26 mouse cellular contexts compared by ENCODE assay signal in the genomic region with DNA sequence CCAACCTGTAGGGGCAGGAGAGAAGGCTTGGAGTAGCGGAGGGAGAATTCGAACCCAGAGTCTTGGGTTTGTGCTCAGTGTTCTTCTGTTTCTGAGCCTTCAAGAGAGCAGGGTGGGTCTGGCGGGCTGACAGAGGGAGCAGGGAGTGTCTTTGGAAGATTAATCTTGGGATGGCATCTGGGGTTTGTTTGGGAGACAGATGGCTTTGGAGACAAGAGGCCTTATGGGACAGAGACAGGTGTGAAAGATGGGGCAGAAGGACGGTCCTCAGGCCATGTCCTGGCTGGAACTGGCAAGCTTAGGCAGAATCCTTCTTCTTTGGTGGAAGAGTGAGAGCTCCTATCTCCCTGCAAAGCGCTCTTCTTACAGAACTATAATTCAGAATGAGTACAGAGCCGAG. TPM values are rescaled to one million over a fixed set of nuclear protein-coding genes. Genes with fewer than 3 reads are reported as not detected.
DNase-seq lines count a peak whose midpoint lies in the region; ATAC-seq lines count a peak whose summit lies in the region.
"Had no signal": no experiment of that assay in that cellular context is flagged by ENCODE, and none has a peak within 500 bp of the region (broad histone marks: within the 10 kb centered on the region; RNA-seq: fewer than 3 reads in every experiment).

No protein-coding gene starts in this region.

- H3K4me2 ChIP-seq in heart, embryonic 16.5 days (ENCODE audit: low read depth, low read length) = no peak overlapping the region
- H3K4me2 ChIP-seq in heart, embryonic 12.5 days = no peak overlapping the region
- H3K4me2 ChIP-seq: heart, embryonic 11.5 days; hindbrain, embryonic 14.5 days; limb, embryonic 12.5 days; liver, embryonic 11.5 days; lung, embryonic 15.5 days; midbrain, embryonic 12.5 days; neural tube, embryonic 15.5 days had no signal

- peak; percentile 32 to 37 for DNase-seq in cerebellum, postnatal 36 days
- no peak for DNase-seq in cerebellum, adult 18-20 months
- peak; percentile 40 for DNase-seq in retina, postnatal 1 day
- no peak for DNase-seq in retina, embryonic 14.5 days (ENCODE audit: low spot score)
- DNase-seq in adrenal gland, adult 8-10 months = no peak
- DNase-seq: B cell, adult 2 months; cerebellum, adult 11-12 months; forebrain, postnatal 0 days; gastrocnemius, postnatal 14 days; layer of hippocampus, postnatal 36 days; right cerebral cortex, adult 18-20 months; spleen, adult 18-20 months; thymus, postnatal 14 days had no signal

- no peak overlapping the region for H3K4me3 ChIP-seq in heart, embryonic 16.5 days (ENCODE audit: low read length)
- no peak overlapping the region for H3K4me3 ChIP-seq in heart, embryonic 12.5 days
- H3K4me3 ChIP-seq: forebrain, embryonic 10.5 days; limb, embryonic 12.5 days; lung, embryonic 15.5 days; megakaryocyte, embryonic 14.5 days; midbrain, embryonic 12.5 days; neural tube, embryonic 15.5 days had no signal

- H3K4me1 ChIP-seq in heart, embryonic 16.5 days (ENCODE audit: control insufficient read depth, insufficient read depth, low read length) = peaks cover 37% of the 10 kb centered on the region
- peaks cover 46% of the 10 kb centered on the region for H3K4me1 ChIP-seq in heart, embryonic 12.5 days (replicated peaks)

- H3K9ac ChIP-seq in heart, embryonic 16.5 days (ENCODE audit: low read length) = no peak overlapping the region
- no peak overlapping the region for H3K9ac ChIP-seq in heart, embryonic 12.5 days
- H3K9ac ChIP-seq: forebrain, postnatal 0 days; hindbrain, embryonic 14.5 days; limb, embryonic 12.5 days; lung, embryonic 15.5 days; midbrain, embryonic 12.5 days; neural tube, embryonic 15.5 days had no signal

- ATAC-seq in heart, embryonic 16.5 days (replicated peaks; ENCODE audit: extremely low read depth, insufficient read depth, low FRiP score) = no peak
- no peak for ATAC-seq in heart, embryonic 12.5 days (ENCODE audit: insufficient number of reproducible peaks, low FRiP score)
- ATAC-seq: activated CD4-positive, CD25-positive, alpha-beta regulatory T cell, adult 4 months; forebrain, postnatal 0 days; intestine, postnatal 0 days had no signal

- peaks cover under 1% of the 10 kb centered on the region for H3K36me3 ChIP-seq in heart, embryonic 16.5 days (ENCODE audit: control insufficient read depth, insufficient read depth)
- peaks cover 1% of the 10 kb centered on the region; the same call in 1 of the 2 replicates for H3K36me3 ChIP-seq in heart, embryonic 12.5 days

- peak overlapping the region; percentile 71; the same call in 1 of the 2 replicates for H3K27ac ChIP-seq in heart, embryonic 16.5 days (ENCODE audit: low read length)
- no peak overlapping the region for H3K27ac ChIP-seq in heart, embryonic 12.5 days (ENCODE audit: poor library complexity, severe bottlenecking)
- H3K27ac ChIP-seq: forebrain, embryonic 10.5 days; hindbrain, embryonic 14.5 days; lung, embryonic 15.5 days; midbrain, embryonic 12.5 days; neural tube, embryonic 15.5 days had no signal

- H3K9me3 ChIP-seq in heart, embryonic 16.5 days (replicated peaks; ENCODE audit: control insufficient read depth, low read length) = no peaks in the 10 kb centered on the region
- no peaks in the 10 kb centered on the region for H3K9me3 ChIP-seq in heart, embryonic 12.5 days (replicated peaks)
- H3K9me3 ChIP-seq: forebrain, embryonic 10.5 days; limb, embryonic 12.5 days; lung, embryonic 15.5 days; megakaryocyte, embryonic 14.5 days; midbrain, embryonic 12.5 days; neural tube, embryonic 15.5 days had no signal

- WGBS in heart, embryonic 16.5 days = 82% methylated on average over 6 of the region's 6 CpGs
- 87% methylated on average over 6 of the region's 6 CpGs for WGBS in heart, embryonic 12.5 days

- no peaks in the 10 kb centered on the region for H3K27me3 ChIP-seq in heart, embryonic 16.5 days (ENCODE audit: control insufficient read depth, insufficient read depth, low read length)
- H3K27me3 ChIP-seq in heart, embryonic 12.5 days (replicated peaks) = no peaks in the 10 kb centered on the region
- H3K27me3 ChIP-seq: limb, embryonic 12.5 days; lung, embryonic 15.5 days; megakaryocyte, embryonic 14.5 days; midbrain, embryonic 12.5 days; neural tube, embryonic 15.5 days had no signal

RNA-seq across cellular contexts. Expression of gene Srsf3, which starts 20.6 kb away (rescaled TPM):
- 323 and 367 TPM in 2 replicates for polyA plus RNA-seq in heart, embryonic 16.5 days (2015; fragmentation: Nextera tagmentation; extraction: Ambion mirVana)
- polyA plus RNA-seq in heart, embryonic 12.5 days (2016; fragmentation: Nextera tagmentation; extraction: Ambion mirVana) = 406 and 412 TPM in 2 replicates
- 100 to 1,000 TPM in 3 of 4 experiments, 10 to 100 TPM in 1; 89.9 to 176 (median 144) TPM for total RNA-seq in adrenal gland, adult 8-10 months (2022)

RNA-seq across cellular contexts. Expression of gene Cdkn1a, which starts 37.7 kb away (rescaled TPM):
- polyA plus RNA-seq in heart, embryonic 16.5 days (2015; fragmentation: Nextera tagmentation; extraction: Ambion mirVana) = 70.1 and 70.7 TPM in 2 replicates
- polyA plus RNA-seq in heart, embryonic 12.5 days (2016; fragmentation: Nextera tagmentation; extraction: Ambion mirVana) = 43.2 and 45.3 TPM in 2 replicates
- 10 to 100 TPM; 17.3 to 29.4 (median 24.6) TPM for total RNA-seq in adrenal gland, adult 8-10 months (2022)

RNA-seq across cellular contexts. Expression of gene Stk38, which starts 45.3 kb away (rescaled TPM):
- polyA plus RNA-seq in heart, embryonic 16.5 days (2015; fragmentation: Nextera tagmentation; extraction: Ambion mirVana) = 84.6 and 90.4 TPM in 2 replicates
- polyA plus RNA-seq in heart, embryonic 12.5 days (2016; fragmentation: Nextera tagmentation; extraction: Ambion mirVana) = 91.0 and 94.3 TPM in 2 replicates
- 10 to 100 TPM; 57.3 to 84.7 (median 68.7) TPM for total RNA-seq in adrenal gland, adult 8-10 months (2022)

Comparison
In these comparisons a context has a peak if more than half of its experiments do, and no peak if none do; other contexts are left out.
1. DNase-seq: peak in cerebellum, postnatal 36 days (2 of 2) and retina, postnatal 1 day (single experiment); none in cerebellum, adult 18-20 months (0 of 2), retina, embryonic 14.5 days (single experiment) and adrenal gland, adult 8-10 months (single experiment).